Mouse (Mus musculus): ENCODE results near the gene Prkaa1. TPM values are rescaled to one million over a fixed set of nuclear protein-coding genes. Genes with fewer than 3 reads are reported as not detected.
"Not testable (repeated sequence)": the region's sequence is repeated elsewhere in the genome, so short reads cannot be mapped to it uniquely, and the experiment has no call there.

Prkaa1 gene
- polyA plus RNA-seq, 1 experiment from 2014 or later = 18.2 TPM

GRCm38 (mm10) chr15:5196691-5197090 lies 53.0 kb downstream of the Prkaa1 start:
- WGBS = 79% methylated on average over 4 of the region's 4 CpGs

GRCm38 (mm10) chr15:5205222-5205621 lies 61.6 kb downstream of the Prkaa1 start:
- DNase-seq (ENCODE audit: low spot score) (no peak), ATAC-seq (ENCODE audit: low FRiP score) (no peak)
- Histone ChIP-seq H3K27me3 (ENCODE audit: control insufficient read depth, insufficient read depth, low read length) (no peaks in the 10 kb centered on the region), H3K36me3 (replicated peaks; ENCODE audit: control insufficient read depth, insufficient read depth) (no peaks in the 10 kb centered on the region), H3K4me2 (replicated peaks) (no peak overlapping the region), H3K9ac (no peak overlapping the region), H3K4me3 (replicated peaks; ENCODE audit: low read length) (no peak overlapping the region), H3K4me1 (replicated peaks; ENCODE audit: control insufficient read depth, insufficient read depth, low read length) (no peaks in the 10 kb centered on the region), H3K9me3 (ENCODE audit: control insufficient read depth, low read length) (0 out of 2 replicates have a peak, but pooled peaks cover 3% of the 10 kb centered on the region), H3K27ac (no peak overlapping the region)
- WGBS = 93% methylated on average over 9 of the region's 9 CpGs

More at GRCm38 (mm10) chr15:5196691-5197090, 53.0 kb downstream of the Prkaa1 start:
- Histone ChIP-seq H3K4me1 (replicated peaks; ENCODE audit: control insufficient read depth, insufficient read depth, low read length) (no peaks in the 10 kb centered on the region), H3K9me3 (ENCODE audit: control insufficient read depth, low read length) (no peaks in the 10 kb centered on the region), H3K27me3 (ENCODE audit: control insufficient read depth, insufficient read depth, low read length) (no peaks in the 10 kb centered on the region), H3K9ac (no peak overlapping the region), H3K27ac (no peak overlapping the region), H3K36me3 (replicated peaks; ENCODE audit: control insufficient read depth, insufficient read depth) (0 out of 2 replicates have a peak, but pooled peaks cover 12% of the 10 kb centered on the region), H3K4me2 (replicated peaks) (no peak overlapping the region), H3K4me3 (replicated peaks; ENCODE audit: low read length) (no peak overlapping the region)
- ATAC-seq (ENCODE audit: low FRiP score) (no peak), DNase-seq (ENCODE audit: low spot score) (no peak)

- H3K4me2 ChIP-seq (replicated peaks) = no peak overlapping the region
- H3K9me3 ChIP-seq (ENCODE audit: control insufficient read depth, low read length) = no peaks in the 10 kb centered on the region
- H3K4me1 ChIP-seq (replicated peaks; ENCODE audit: control insufficient read depth, insufficient read depth, low read length) = no peaks in the 10 kb centered on the region
- ATAC-seq (ENCODE audit: low FRiP score) = no peak
- H3K27ac ChIP-seq = no peak overlapping the region
- WGBS = 98% methylated on average over 3 of the region's 3 CpGs
- no peak overlapping the region for H3K4me3 ChIP-seq (replicated peaks; ENCODE audit: low read length)
- H3K9ac ChIP-seq = no peak overlapping the region
- DNase-seq (ENCODE audit: low spot score) = no peak
- H3K27me3 ChIP-seq (ENCODE audit: control insufficient read depth, insufficient read depth, low read length) = no peaks in the 10 kb centered on the region
- H3K36me3 ChIP-seq (replicated peaks; ENCODE audit: control insufficient read depth, insufficient read depth) = peaks cover 14% of the 10 kb centered on the region
Measured at GRCm38 (mm10) chr15:5209116-5209515, 65.5 kb downstream of the Prkaa1 start.

- H3K9ac ChIP-seq = no peak overlapping the region
- no peak for DNase-seq (ENCODE audit: low spot score)
- H3K4me1 ChIP-seq (replicated peaks; ENCODE audit: control insufficient read depth, insufficient read depth, low read length) = no peaks in the 10 kb centered on the region
- WGBS = 89% methylated on average over 6 of the region's 6 CpGs
- no peaks in the 10 kb centered on the region for H3K27me3 ChIP-seq (ENCODE audit: control insufficient read depth, insufficient read depth, low read length)
- no peak overlapping the region for H3K27ac ChIP-seq
- peaks cover 22% of the 10 kb centered on the region for H3K36me3 ChIP-seq (replicated peaks; ENCODE audit: control insufficient read depth, insufficient read depth)
- ATAC-seq (ENCODE audit: low FRiP score) = no peak
- no peaks in the 10 kb centered on the region for H3K9me3 ChIP-seq (ENCODE audit: control insufficient read depth, low read length)
- no peak overlapping the region for H3K4me2 ChIP-seq (replicated peaks)
- no peak overlapping the region for H3K4me3 ChIP-seq (replicated peaks; ENCODE audit: low read length)
Measured at GRCm38 (mm10) chr15:5220491-5220890, 76.8 kb downstream of the Prkaa1 start.

- H3K4me2 ChIP-seq (replicated peaks); H3K27me3 ChIP-seq (ENCODE audit: control insufficient read depth, insufficient read depth, low read length); H3K4me3 ChIP-seq (replicated peaks; ENCODE audit: low read length); DNase-seq (ENCODE audit: low spot score); H3K36me3 ChIP-seq (replicated peaks; ENCODE audit: control insufficient read depth, insufficient read depth); H3K9me3 ChIP-seq (ENCODE audit: control insufficient read depth, low read length); ATAC-seq (ENCODE audit: low FRiP score); H3K4me1 ChIP-seq (replicated peaks; ENCODE audit: control insufficient read depth, insufficient read depth, low read length); H3K27ac ChIP-seq; H3K9ac ChIP-seq: not testable (repeated sequence)
- WGBS = 89% methylated on average over 10 of the region's 10 CpGs
Measured at GRCm38 (mm10) chr15:5230746-5231145, 87.1 kb downstream of the Prkaa1 start.

Other genes starting within 250 kb of the Prkaa1 start
- not detected in 2 replicates for gene Mroh2b, start 245.1 kb upstream of the Prkaa1 start, polyA plus RNA-seq (2014; fragmentation: Nextera tagmentation; extraction: Ambion mirVana)
- 0.08 and 0.09 TPM in 2 replicates for gene C7, start 80.1 kb upstream of the Prkaa1 start, polyA plus RNA-seq (2014; fragmentation: Nextera tagmentation; extraction: Ambion mirVana)
- gene Card6, start 35.3 kb upstream of the Prkaa1 start, polyA plus RNA-seq (2014; fragmentation: Nextera tagmentation; extraction: Ambion mirVana) = 0.79 and 0.81 TPM in 2 replicates
- 357 and 463 TPM in 2 replicates for gene Rpl37, start 27.2 kb upstream of the Prkaa1 start, polyA plus RNA-seq (2014; fragmentation: Nextera tagmentation; extraction: Ambion mirVana)
- gene Ttc33, start 41.7 kb downstream of the Prkaa1 start, polyA plus RNA-seq (2014; fragmentation: Nextera tagmentation; extraction: Ambion mirVana) = 58.7 and 61.0 TPM in 2 replicates
- 4.1 and 5.1 TPM in 2 replicates for gene Ptger4, start 100.3 kb downstream of the Prkaa1 start, polyA plus RNA-seq (2014; fragmentation: Nextera tagmentation; extraction: Ambion mirVana)